Mouse (Mus musculus): ENCODE measurements around the gene Itk.

Itk gene

DNA sequence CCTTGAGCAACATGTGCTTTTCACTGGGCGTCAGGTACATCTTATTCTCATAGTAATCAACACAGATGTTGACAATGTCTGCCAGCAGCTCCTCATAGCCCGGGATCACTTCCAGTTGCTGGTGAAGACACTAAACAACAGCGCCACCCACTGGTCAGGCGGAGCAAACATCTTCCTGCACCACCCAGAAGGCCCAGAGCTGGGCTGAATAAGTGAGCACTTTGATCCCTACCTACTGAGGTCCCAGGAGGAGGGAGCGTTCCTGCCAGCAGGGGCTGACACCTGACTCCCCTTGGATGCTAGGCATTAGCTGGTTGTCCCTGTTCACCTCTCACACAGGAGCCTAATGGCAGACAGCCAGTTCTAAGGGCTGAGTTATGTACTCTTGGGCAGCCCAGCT lies 112.5 kb downstream of the Itk start:
- no peak for DNase-seq (ENCODE audit: low spot score in 2 of 2)

DNA sequence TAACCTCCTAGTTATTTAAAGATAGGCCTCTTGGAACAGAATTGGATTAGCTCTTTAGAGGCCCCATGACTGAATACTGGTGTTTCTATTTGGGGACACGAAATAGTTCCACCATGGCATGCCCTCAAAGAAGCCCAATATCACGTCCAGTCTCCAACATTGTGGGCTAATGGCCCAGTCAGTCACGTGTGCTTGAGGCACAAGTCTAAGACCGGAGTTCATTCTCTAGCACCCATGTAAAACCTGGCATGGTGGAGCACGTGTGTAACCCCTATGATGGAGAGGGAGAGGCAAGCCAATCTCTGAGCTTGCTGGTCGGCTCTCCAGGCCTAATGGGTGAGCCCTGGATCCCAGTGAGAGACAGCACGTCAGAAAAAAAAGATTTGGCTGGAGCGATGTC lies 113.1 kb downstream of the Itk start:
- DNase-seq (ENCODE audit: low spot score in 2 of 2) = no peak

DNA sequence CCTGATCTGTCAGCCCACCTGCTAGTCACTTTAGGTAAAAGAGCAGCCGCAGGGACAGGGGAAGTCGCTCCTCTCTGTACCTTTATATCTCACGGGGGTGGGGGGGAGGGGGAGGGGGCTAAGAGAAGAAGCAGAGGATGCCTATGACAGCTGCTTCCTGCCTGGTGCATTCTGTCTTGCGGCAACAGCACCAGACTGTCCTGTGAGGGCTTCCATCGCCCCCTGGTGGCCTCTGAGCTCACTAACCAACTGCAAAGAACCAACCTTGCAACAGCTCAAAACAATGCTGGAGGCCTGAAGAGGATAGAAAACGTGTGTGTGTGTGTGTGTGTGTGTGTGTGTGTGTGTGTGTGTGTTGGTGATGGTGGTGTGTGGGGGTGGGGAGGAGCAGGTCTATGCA lies 114.0 kb downstream of the Itk start:
- peak; percentile 58 to 70 for DNase-seq (ENCODE audit: low spot score in 2 of 2)

Data from right cerebral cortex, postnatal 36 days (tissue).